Comparison of ENCODE assay signal across 8 mouse cellular contexts in genomic region chr1:87637121-87637877, GRCm38 (mm10). TPM values are rescaled to one million over a fixed set of nuclear protein-coding genes. Genes with fewer than 3 reads are reported as not detected.
DNase-seq lines count a peak whose midpoint lies in the region; ATAC-seq lines count a peak whose summit lies in the region.

No protein-coding gene starts in this region.

- DNase-seq in right cerebral cortex, postnatal 10 days (ENCODE audit: low spot score in 2 of 2), result peak; percentile 41 to 52
- DNase-seq in right cerebral cortex, postnatal 4 days, result no peak
- DNase-seq in adrenal gland, adult 8-10 months, result peak; percentile 89
- DNase-seq in intestine, embryonic 14.5 days (ENCODE audit: low spot score), result no peak
- DNase-seq in spleen, postnatal 14 days (ENCODE audit: low spot score in 2 of 2), result peak; percentile 55 to 68
- DNase-seq in left cerebral cortex, postnatal 36 days (ENCODE audit: low spot score in 2 of 2), result no peak
- no peak for DNase-seq in retina, embryonic 14.5 days (ENCODE audit: low spot score)
- no peak for DNase-seq in left cerebral cortex, adult 8-10 months (ENCODE audit: low spot score in 2 of 2)

- H3K4me2 ChIP-seq in intestine, embryonic 14.5 days (ENCODE audit: low read length), result no peak overlapping the region

- no peaks in the 10 kb centered on the region; the same call in 1 of the 2 replicates for H3K4me1 ChIP-seq in intestine, embryonic 14.5 days (replicated peaks; ENCODE audit: control insufficient read depth, insufficient read depth, low read length)

- H3K4me3 ChIP-seq in intestine, embryonic 14.5 days (ENCODE audit: low read depth, low read length), result no peak overlapping the region

- no peaks in the 10 kb centered on the region for H3K9me3 ChIP-seq in intestine, embryonic 14.5 days (ENCODE audit: control insufficient read depth, low read length)

- H3K36me3 ChIP-seq in intestine, embryonic 14.5 days (ENCODE audit: control insufficient read depth, insufficient read depth, low read length), result no peaks in the 10 kb centered on the region

- no peak overlapping the region for H3K9ac ChIP-seq in intestine, embryonic 14.5 days (ENCODE audit: low read length)

- no peaks in the 10 kb centered on the region for H3K27me3 ChIP-seq in intestine, embryonic 14.5 days (replicated peaks; ENCODE audit: control insufficient read depth, insufficient read depth, low read length)

- peak; percentile 62; the same call in 1 of the 2 replicates for ATAC-seq in intestine, embryonic 14.5 days (replicated peaks; ENCODE audit: low FRiP score, low TSS enrichment, low read depth)

- H3K27ac ChIP-seq in intestine, embryonic 14.5 days (ENCODE audit: low read depth), result no peak overlapping the region

- 81% methylated on average over 4 of the region's 4 CpGs for WGBS in intestine, embryonic 14.5 days

- intact Hi-C loops in left cerebral cortex, postnatal 36 days (cut with DNase I), result no loop called here

RNA-seq across cellular contexts. Expression of gene Inpp5d, which starts 17.2 kb away (rescaled TPM):
- 10 to 100 TPM; 16.8 to 37.9 (median 21.4) TPM for total RNA-seq in adrenal gland, adult 8-10 months (2022)
- polyA plus RNA-seq in intestine, embryonic 14.5 days (2014; fragmentation: Nextera tagmentation; extraction: Ambion mirVana), result 5.3 and 8.2 TPM in 2 replicates
- total RNA-seq in left cerebral cortex, postnatal 36 days (2021), result 10 to 100 TPM; 19.8 to 20.5 TPM
- 10 to 100 TPM; 21.6 to 40.6 (median 29.6) TPM for total RNA-seq in left cerebral cortex, adult 8-10 months (2022)

Comparison
In these comparisons a context has a peak if more than half of its experiments do, and no peak if none do; other contexts are left out.
1. DNase-seq: peak in right cerebral cortex, postnatal 10 days (2 of 2), adrenal gland, adult 8-10 months (single experiment) and spleen, postnatal 14 days (2 of 2); none in right cerebral cortex, postnatal 4 days (single experiment), intestine, embryonic 14.5 days (single experiment), left cerebral cortex, postnatal 36 days (0 of 2), retina, embryonic 14.5 days (single experiment) and left cerebral cortex, adult 8-10 months (0 of 2).